Mouse (Mus musculus) WW6 (cell line): ENCODE data around the gene Lrsam1.

Experiments
- DNase-seq: peaks from one replicate; pipeline ENCODE4 v3.0.0-alpha.2; 2013; ENCODE audit warnings: low read depth, low spot score

Lrsam1 gene

DNA sequence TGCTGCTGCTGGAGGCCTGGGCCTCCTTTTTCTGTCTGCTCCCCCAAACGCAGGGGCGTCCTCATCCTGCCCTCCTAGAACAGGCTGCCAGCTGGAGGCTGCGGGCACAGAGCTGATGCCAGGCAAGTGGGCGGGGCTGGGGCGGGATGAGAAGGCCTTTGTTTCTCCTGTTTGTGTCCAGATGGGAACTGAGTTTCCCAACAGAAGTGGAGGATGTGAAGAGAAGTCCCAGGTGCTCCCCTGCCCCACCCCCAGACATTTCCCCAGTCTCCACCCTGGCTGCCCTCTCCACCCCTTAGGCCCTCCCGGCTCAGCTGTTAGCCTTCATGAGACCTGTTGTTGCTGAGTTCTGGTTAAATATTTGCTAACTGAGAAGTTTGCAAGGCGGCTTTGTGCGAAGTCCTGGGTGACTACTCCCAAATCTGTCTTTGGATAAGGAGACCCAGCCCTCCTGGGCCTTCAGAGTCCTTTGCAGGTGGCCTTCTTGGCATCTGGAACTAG is 65.8 kb downstream of the Lrsam1 start:
- DNase-seq: no peak

GRCm38 (mm10) chr2:32894097-32894496 is 67.3 kb downstream of the Lrsam1 start:
- no peak for DNase-seq

GRCm38 (mm10) chr2:32892490-32892889 is 68.9 kb downstream of the Lrsam1 start:
- DNase-seq: no peak

GRCm38 (mm10) chr2:32891278-32891677 is 70.1 kb downstream of the Lrsam1 start:
- DNase-seq: no peak

DNA sequence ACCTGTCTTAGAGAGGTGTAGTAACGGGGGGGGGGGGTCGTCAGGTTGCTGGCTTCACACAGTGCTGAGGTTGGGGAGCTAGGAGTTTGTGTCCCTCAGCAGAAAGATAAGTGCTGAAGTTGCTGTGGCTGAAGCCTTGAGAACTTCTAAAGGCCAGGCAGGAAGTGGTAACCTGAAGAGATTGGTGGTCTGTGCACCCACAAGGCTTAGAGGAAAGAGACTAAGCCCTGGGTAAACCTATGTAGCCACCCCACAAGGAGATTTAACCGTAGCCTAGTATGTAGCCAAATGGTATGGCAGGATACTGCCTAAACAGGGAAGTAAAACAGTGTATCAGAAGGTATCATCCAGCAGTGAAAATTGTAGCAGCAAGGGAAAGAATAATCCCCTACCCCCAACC is 71.1 kb downstream of the Lrsam1 start:
- DNase-seq: no peak

DNA sequence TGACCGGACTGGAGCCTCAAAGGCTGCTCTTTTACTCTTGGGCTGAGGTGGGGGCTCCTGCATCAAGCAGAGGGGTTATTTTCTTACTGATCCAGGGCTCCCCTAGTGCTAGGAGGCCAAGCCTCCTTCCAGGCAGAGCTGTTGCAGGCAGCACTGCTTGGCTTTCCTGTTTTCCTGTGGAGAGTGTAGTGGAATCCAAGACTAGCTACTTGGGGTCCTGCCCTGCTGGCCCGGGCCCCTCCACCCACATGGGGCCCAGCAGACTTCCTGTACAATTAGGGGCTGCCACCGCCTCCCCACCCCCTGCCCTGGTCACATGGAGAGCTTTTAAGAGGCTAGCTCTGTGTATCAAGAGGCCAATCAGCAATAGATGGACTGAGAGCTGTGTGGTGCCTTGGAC is 72.9 kb downstream of the Lrsam1 start:
- DNase-seq: no peak

DNA sequence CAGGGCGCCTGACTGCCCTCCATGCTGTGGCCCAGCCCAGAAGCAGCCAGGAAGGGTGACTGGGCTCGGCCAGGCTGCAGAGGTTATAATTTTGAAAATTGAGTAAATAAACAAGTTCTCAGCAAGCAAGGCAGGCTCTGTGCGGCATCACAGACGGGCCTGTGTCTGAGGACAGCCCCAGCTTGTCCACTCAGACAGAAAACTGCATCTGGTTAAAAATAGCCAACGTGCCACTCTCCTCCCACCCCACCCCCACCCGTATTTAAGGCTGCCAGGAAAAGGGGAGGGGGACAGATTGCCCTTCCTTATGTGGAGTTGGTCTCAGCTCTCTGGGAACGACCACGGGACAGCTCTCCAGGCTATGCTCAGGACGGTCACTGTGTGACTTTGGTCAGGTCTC is 73.4 kb downstream of the Lrsam1 start:
- DNase-seq: no peak

- DNase-seq: no peak
Measured at GRCm38 (mm10) chr2:32884745-32885144, 76.7 kb downstream of the Lrsam1 start.

- DNase-seq: no peak
Measured at GRCm38 (mm10) chr2:32882283-32883043, 79.0 kb downstream of the Lrsam1 start.

DNA sequence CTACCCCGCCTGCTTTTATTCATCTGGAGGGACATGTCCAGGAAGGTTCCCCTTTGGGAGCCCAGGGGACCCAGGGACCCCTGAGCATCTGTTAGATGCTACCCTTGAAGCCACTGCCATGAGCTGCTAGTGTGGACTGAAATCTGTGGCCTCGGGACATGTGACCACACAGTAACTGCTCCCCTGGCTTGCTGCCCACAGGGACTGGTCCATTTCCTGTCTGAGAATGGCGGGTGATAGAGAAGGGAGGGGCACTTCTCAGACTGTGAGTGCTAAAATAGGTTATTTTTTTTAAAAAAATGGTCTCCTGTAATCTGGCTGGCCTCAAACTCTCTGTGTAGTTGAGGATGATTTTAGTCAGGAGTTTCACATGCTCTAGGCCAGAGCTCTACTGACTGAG is 79.7 kb downstream of the Lrsam1 start:
- no peak for DNase-seq

- no peak for DNase-seq
Measured at GRCm38 (mm10) chr2:32881054-32881453, 80.4 kb downstream of the Lrsam1 start.

DNA sequence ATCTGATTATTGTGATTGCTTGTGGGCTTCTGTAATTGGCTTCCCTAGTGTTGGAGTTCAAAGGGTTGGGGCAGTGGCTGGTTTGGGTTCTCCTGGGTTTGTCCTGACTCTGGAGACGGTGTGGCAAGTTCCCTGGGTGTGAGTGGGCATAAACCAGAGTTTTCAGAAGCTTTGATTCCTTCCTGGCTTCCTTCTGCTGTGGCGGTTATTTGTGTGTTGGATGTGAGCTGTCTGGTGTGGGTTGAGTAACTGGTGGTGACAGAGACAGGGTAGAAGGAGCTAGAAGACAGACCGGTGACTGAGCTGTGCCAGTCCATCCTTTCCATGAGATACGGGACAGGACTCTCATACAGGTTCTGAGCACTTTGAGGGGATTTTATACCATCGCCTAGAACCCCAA is 81.8 kb downstream of the Lrsam1 start:
- DNase-seq: no peak

- no peak for DNase-seq
Measured at GRCm38 (mm10) chr2:32878396-32878795, 83.0 kb downstream of the Lrsam1 start.

DNA sequence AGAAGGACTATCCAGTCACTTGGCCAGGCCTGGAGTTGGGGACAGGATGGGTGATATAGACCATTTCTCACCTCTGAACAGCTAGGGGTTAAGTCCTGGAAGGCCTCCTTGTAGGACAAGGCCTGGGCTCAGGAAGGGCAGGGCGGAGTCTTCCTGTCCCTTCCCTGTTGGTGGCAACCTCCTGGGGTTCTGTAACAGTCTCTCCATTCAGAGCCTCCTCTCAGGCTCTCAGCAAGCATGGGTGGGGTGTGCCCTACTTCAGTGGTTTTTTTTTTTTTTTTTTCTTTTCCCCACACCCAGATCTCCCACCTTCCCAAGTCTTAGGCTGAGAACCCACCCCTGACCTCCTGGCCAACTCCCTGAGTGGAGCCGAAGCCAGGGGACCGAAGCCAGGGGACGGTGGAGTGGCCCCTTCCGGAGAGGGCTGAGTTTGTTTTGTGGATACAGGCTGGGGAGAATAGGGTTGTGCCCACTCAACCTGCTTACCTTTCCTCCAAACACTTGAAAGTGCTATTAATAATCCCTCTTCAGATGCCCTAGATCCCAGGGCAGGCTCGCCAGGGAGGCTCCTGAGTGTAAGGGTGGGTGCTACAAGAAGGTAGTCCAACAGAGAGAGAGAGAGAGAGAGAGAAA is 83.5 kb downstream of the Lrsam1 start:
- no peak for DNase-seq

- no peak for DNase-seq
Measured at GRCm38 (mm10) chr2:32877303-32877702, 84.1 kb downstream of the Lrsam1 start.

GRCm38 (mm10) chr2:32876490-32877302 is 84.7 kb downstream of the Lrsam1 start:
- no peak for DNase-seq

DNA sequence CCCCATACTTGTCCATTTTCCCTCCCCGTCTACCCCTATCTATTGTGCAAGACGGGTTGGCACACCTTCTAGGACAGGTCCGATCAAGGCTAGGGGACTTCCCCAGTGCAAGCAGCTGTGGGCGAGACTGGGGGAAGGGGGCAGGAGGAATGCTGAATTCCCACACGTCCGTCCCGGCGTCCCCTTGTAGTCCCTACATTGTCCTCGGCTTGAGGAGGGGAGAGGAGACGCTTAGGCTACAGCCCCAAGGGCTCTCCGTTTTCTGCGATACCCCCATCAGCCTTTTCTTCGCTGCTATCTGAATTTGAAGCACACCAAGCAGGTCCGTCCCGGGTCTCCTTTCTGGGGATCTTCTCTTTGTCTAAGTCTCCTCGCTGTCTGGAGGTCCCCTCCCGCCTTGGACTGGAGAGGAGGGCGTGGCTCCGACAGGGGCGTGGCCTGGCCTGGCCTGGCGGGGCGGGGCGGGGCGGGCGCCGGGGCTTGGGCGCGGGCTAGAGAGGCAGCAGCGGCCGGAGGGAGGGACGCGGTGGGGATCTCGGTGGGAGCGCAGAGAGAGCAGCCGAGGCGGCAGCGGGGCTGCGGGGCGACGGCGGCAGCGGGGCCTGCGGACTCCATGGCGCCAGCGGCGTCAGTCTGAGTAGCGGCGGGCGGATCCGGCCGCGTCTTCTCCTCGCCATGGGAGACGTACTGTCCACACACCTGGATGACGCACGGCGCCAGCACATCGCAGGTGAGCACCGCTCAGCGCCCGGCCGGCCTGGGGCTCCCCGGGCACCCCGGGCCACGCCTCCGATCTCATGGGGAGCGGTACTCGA is 85.5 kb downstream of the Lrsam1 start, which contains the start of gene Fam129b:
TSS of gene Fam129b (plus strand) at position 440 of the 815 bp plus-strand sequence.
- no peak for DNase-seq
